Mouse (Mus musculus) urinary bladder, postnatal 25 days (tissue): ENCODE measurements around the gene Dnajb6.
A peak's percentile ranks its signal among the peaks of the same experiment; 100 is the strongest.
"Not testable (repeated sequence)": the region's sequence is repeated elsewhere in the genome, so short reads cannot be mapped to it uniquely, and the experiment has no call there.

Source experiments
- DNase-seq: peaks from one replicate; pipeline ENCODE4 v3.0.0; 2022; ENCODE audit warnings: low spot score

The Dnajb6 gene

GRCm38 (mm10) chr5:29770935-29771334 lies 35.4 kb downstream of the Dnajb6 start:
- DNase-seq, result no peak

- no peak for DNase-seq
These were observed 36.5 kb downstream of the Dnajb6 start for GRCm38 (mm10) chr5:29772038-29772437.

- DNase-seq, result no peak
These were observed 37.3 kb downstream of the Dnajb6 start for GRCm38 (mm10) chr5:29772651-29773330.

GRCm38 (mm10) chr5:29773460-29774150 lies 38.1 kb downstream of the Dnajb6 start:
- no peak for DNase-seq

- no peak for DNase-seq
These were observed 39.9 kb downstream of the Dnajb6 start for GRCm38 (mm10) chr5:29775437-29775836.

GRCm38 (mm10) chr5:29778029-29778428 lies 42.5 kb downstream of the Dnajb6 start:
- no peak for DNase-seq

GRCm38 (mm10) chr5:29779733-29780132 lies 44.2 kb downstream of the Dnajb6 start:
- DNase-seq, result not testable (repeated sequence)

GRCm38 (mm10) chr5:29782261-29782660 lies 46.8 kb downstream of the Dnajb6 start:
- DNase-seq, result no peak

GRCm38 (mm10) chr5:29784906-29785305 lies 49.4 kb downstream of the Dnajb6 start:
- DNase-seq, result not testable (repeated sequence)

- not testable (repeated sequence) for DNase-seq
These were observed 50.5 kb downstream of the Dnajb6 start for GRCm38 (mm10) chr5:29785953-29786352.

- DNase-seq, result not testable (repeated sequence)
These were observed 59.4 kb downstream of the Dnajb6 start for GRCm38 (mm10) chr5:29794933-29795332.

- no peak for DNase-seq
These were observed 73.5 kb downstream of the Dnajb6 start for GRCm38 (mm10) chr5:29808940-29809339.

- DNase-seq, result not testable (repeated sequence)
These were observed 76.0 kb downstream of the Dnajb6 start for GRCm38 (mm10) chr5:29811377-29811921.

GRCm38 (mm10) chr5:29816523-29817242 lies 81.2 kb downstream of the Dnajb6 start:
- no peak for DNase-seq

GRCm38 (mm10) chr5:29817400-29817799 lies 81.9 kb downstream of the Dnajb6 start:
- no peak for DNase-seq

- DNase-seq, result no peak
These were observed 82.8 kb downstream of the Dnajb6 start for GRCm38 (mm10) chr5:29818287-29818686.

- peak; percentile 26 for DNase-seq
These were observed 89.3 kb downstream of the Dnajb6 start for GRCm38 (mm10) chr5:29824796-29825195.

GRCm38 (mm10) chr5:29826780-29827179 lies 91.3 kb downstream of the Dnajb6 start:
- peak; percentile 14 for DNase-seq

GRCm38 (mm10) chr5:29842444-29843166 lies 107.1 kb downstream of the Dnajb6 start:
- no peak for DNase-seq

- DNase-seq, result no peak
These were observed 109.5 kb downstream of the Dnajb6 start for GRCm38 (mm10) chr5:29845038-29845437.

GRCm38 (mm10) chr5:29847494-29847893 lies 112.0 kb downstream of the Dnajb6 start:
- DNase-seq, result no peak

- no peak for DNase-seq
These were observed 112.6 kb downstream of the Dnajb6 start for GRCm38 (mm10) chr5:29848091-29848490.
